Mouse (Mus musculus): Measurements from ENCODE around the gene Spata17. TPM values are rescaled to one million over a fixed set of nuclear protein-coding genes. Genes with fewer than 3 reads are reported as not detected.

The Spata17 gene
- total RNA-seq, 2 experiments from 2014 or later: 0.67 to 0.95 TPM

DNA sequence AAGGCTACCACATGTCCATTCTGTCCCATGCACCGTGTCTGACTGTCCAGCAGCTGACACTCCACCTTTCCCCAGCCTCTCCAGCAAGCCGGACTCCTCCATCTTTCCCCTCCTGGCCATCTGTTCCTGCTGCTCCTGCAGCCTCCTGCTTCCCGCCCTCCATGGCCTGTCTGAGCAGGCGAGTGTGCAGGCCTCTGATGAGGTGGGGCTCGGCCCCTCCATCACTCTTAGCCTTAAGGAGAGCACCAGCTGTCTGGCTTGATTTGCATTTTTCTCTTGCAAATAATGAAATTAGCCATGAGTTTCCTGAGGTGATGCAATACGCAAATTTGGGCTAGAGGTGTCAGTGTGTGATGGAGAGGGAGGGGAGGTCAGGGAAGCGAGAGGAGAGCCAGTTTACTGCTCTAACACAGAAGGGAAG is 211.8 kb downstream of the Spata17 start:
- DNase-seq: no peak

DNA sequence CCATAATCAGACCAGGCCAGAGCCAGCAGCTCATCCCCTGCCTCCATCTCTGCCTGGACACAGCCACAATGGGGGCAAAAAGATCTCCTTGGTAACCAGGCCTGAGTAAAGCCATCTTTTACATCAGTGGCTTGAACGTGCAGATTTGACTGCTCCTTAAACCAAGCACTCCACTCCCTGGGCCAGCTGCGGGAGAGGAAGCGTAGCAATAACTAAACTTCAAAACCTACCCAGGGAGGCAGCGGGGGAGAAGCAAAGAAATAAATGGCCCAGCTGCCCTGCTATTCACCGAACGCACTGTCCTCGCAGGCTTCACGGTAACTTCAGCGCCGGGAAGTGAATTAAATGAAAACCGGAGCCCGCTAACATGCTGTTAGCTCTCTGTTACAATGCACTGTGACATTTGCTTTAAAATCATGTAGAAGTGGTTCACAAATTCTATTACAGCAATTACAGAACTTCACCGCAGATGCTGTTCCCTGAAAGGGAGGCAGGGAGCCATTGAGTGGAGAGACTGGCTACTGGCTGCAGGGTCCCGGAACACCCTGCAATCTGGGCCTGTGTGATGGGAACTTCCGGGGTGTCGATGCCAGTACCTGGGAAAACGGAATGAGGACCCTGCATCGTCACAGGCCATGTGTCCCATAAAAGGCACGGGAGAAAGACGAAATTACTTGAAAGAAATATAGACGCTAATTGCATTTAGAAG is 217.5 kb downstream of the Spata17 start:
- DNase-seq: no peak

Other genes starting within 250 kb of the Spata17 start
- under 1 TPM in 1 of 2 experiments, not detected in 1; 0.08 TPM for gene D1Pas1, start 248.0 kb downstream of the Spata17 start, total RNA-seq (2021)
- 10 to 100 TPM in 1 of 2 experiments, 1 to 10 TPM in 1; 8.5 to 10.6 TPM for gene Gpatch2, start within 50 bp of the Spata17 start, total RNA-seq (2021)